Mouse (Mus musculus): ENCODE measurements around the gene Foxo3. TPM values are rescaled to one million over a fixed set of nuclear protein-coding genes. Genes with fewer than 3 reads are reported as not detected.

The Foxo3 gene
- polyA plus RNA-seq, 1 experiment from 2014 or later = 8.1 TPM

Other genes starting within 250 kb of the Foxo3 start
- 6.0 and 6.1 TPM in 2 replicates for gene Afg1l, start 201.8 kb upstream of the Foxo3 start, polyA plus RNA-seq (2015; fragmentation: Nextera tagmentation; extraction: Ambion mirVana)
- gene Snx3, start 225.3 kb upstream of the Foxo3 start, polyA plus RNA-seq (2015; fragmentation: Nextera tagmentation; extraction: Ambion mirVana) = 310 and 318 TPM in 2 replicates

Data from limb, embryonic 13.5 days (tissue).